Mouse (Mus musculus): Measurements from ENCODE around the gene Col8a2. TPM values are rescaled to one million over a fixed set of nuclear protein-coding genes. Genes with fewer than 3 reads are reported as not detected.
A peak's percentile ranks its signal among the peaks of the same experiment; 100 is the strongest.

Col8a2 gene
- polyA plus RNA-seq, 1 experiment from 2014 or later = 4.8 TPM

DNA sequence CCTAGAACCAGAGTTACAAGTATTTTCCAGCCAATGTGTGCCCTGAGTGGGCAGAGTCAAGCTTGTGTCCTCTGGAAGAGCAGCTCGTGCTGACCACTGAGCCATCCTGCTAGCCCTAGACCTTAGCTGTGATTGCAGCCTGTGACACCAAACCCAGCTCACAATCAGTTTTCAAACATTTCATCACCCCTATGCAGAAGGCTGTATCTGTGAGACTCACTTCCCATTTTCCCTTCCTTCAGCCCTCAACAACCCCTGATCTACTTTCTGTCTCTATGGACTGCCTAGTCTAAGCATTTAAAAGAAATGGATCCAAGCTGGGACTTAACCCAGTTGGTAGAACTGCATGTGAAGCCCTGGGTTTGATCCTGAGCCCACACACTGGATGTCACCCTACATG is 18.8 kb downstream of the Col8a2 start:
- H3K9me3 ChIP-seq (ENCODE audit: control insufficient read depth, low read length) = peaks cover 5% of the 10 kb centered on the region; the same call in 1 of the 2 replicates
- H3K4me3 ChIP-seq (ENCODE audit: control insufficient read depth in 1 of 2, insufficient read depth in 1 of 2, low read depth in 1 of 2, low read length in 2 of 2) = no peak overlapping the region
- no peak overlapping the region for H3K27ac ChIP-seq (replicated peaks in 1 of 2; ENCODE audit: control insufficient read depth in 1 of 2, insufficient read depth in 1 of 2, low read depth in 2 of 2, low read length in 2 of 2)
- ATAC-seq (ENCODE audit: insufficient number of reproducible peaks, insufficient read depth, low FRiP score, low read depth) = no peak
- H3K36me3 ChIP-seq (ENCODE audit: control insufficient read depth, insufficient read depth, low read length) = no peaks in the 10 kb centered on the region
- WGBS = 83% methylated on average over 1 of the region's 1 CpGs
- no peak overlapping the region for H3K4me2 ChIP-seq (ENCODE audit: low read length)
- H3K9ac ChIP-seq (ENCODE audit: low read length) = no peak overlapping the region
- H3K4me1 ChIP-seq (ENCODE audit: control insufficient read depth in 2 of 2, insufficient read depth in 2 of 2, low read length in 2 of 2) = peaks cover 5 to 21% of the 10 kb centered on the region in 2 experiments; a peak in 3 of 4 replicates
- H3K27me3 ChIP-seq (ENCODE audit: control insufficient read depth, insufficient read depth, low read length) = peaks cover 38% of the 10 kb centered on the region

DNA sequence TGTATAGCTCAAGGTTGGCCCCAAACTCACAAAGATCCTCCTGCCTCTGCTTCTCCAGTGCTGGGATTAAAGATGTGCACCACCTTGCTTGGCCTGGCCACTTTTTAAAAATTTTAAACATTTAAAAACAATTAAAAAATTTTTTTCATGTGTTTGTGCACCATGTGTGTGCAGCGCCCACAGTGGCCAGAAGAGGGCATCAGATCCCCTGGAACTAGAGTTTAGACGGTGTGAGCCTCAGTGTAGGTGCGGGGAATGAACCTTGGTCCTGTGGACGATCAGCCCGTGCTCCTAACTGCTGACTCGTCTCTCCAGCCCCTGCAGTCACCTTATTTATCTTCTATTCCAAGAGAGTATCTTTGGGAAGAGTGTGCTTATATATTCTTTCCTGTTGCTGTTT is 19.5 kb downstream of the Col8a2 start:
- Histone ChIP-seq H3K27me3 (ENCODE audit: control insufficient read depth, insufficient read depth, low read length) (peaks cover 32% of the 10 kb centered on the region), H3K36me3 (ENCODE audit: control insufficient read depth, insufficient read depth, low read length) (no peaks in the 10 kb centered on the region), H3K27ac (replicated peaks in 1 of 2; ENCODE audit: control insufficient read depth in 1 of 2, insufficient read depth in 1 of 2, low read depth in 2 of 2, low read length in 2 of 2) (no peak overlapping the region), H3K4me1 (ENCODE audit: control insufficient read depth in 2 of 2, insufficient read depth in 2 of 2, low read length in 2 of 2) (peaks cover 3 to 17% of the 10 kb centered on the region in 2 experiments; a peak in 3 of 4 replicates), H3K4me2 (ENCODE audit: low read length) (no peak overlapping the region), H3K9ac (ENCODE audit: low read length) (no peak overlapping the region), H3K9me3 (ENCODE audit: control insufficient read depth, low read length) (peaks cover 5% of the 10 kb centered on the region; the same call in 1 of the 2 replicates), H3K4me3 (ENCODE audit: control insufficient read depth in 1 of 2, insufficient read depth in 1 of 2, low read depth in 1 of 2, low read length in 2 of 2) (no peak overlapping the region)
- ATAC-seq (ENCODE audit: insufficient number of reproducible peaks, insufficient read depth, low FRiP score, low read depth) = no peak
- 84% methylated on average over 6 of the region's 6 CpGs for WGBS

GRCm38 (mm10) chr4:126306827-126307226 is 20.2 kb downstream of the Col8a2 start:
- 13% methylated on average over 2 of the region's 2 CpGs for whole genome bisulfite sequencing
- Histone ChIP-seq H3K4me2 (ENCODE audit: low read length) (no peak overlapping the region), H3K36me3 (ENCODE audit: control insufficient read depth, insufficient read depth, low read length) (no peaks in the 10 kb centered on the region), H3K9ac (ENCODE audit: low read length) (no peak overlapping the region), H3K9me3 (ENCODE audit: control insufficient read depth, low read length) (peaks cover 5% of the 10 kb centered on the region; the same call in 1 of the 2 replicates), H3K27ac (replicated peaks in 1 of 2; ENCODE audit: control insufficient read depth in 1 of 2, insufficient read depth in 1 of 2, low read depth in 2 of 2, low read length in 2 of 2) (no peak overlapping the region), H3K4me3 (ENCODE audit: control insufficient read depth in 1 of 2, insufficient read depth in 1 of 2, low read depth in 1 of 2, low read length in 2 of 2) (no peak overlapping the region), H3K27me3 (ENCODE audit: control insufficient read depth, insufficient read depth, low read length) (peaks cover 24% of the 10 kb centered on the region), H3K4me1 (ENCODE audit: control insufficient read depth in 2 of 2, insufficient read depth in 2 of 2, low read length in 2 of 2) (peaks cover 0 to 9% of the 10 kb centered on the region in 2 experiments; a peak in 3 of 4 replicates)
- ATAC-seq (ENCODE audit: insufficient number of reproducible peaks, insufficient read depth, low FRiP score, low read depth) = no peak

DNA sequence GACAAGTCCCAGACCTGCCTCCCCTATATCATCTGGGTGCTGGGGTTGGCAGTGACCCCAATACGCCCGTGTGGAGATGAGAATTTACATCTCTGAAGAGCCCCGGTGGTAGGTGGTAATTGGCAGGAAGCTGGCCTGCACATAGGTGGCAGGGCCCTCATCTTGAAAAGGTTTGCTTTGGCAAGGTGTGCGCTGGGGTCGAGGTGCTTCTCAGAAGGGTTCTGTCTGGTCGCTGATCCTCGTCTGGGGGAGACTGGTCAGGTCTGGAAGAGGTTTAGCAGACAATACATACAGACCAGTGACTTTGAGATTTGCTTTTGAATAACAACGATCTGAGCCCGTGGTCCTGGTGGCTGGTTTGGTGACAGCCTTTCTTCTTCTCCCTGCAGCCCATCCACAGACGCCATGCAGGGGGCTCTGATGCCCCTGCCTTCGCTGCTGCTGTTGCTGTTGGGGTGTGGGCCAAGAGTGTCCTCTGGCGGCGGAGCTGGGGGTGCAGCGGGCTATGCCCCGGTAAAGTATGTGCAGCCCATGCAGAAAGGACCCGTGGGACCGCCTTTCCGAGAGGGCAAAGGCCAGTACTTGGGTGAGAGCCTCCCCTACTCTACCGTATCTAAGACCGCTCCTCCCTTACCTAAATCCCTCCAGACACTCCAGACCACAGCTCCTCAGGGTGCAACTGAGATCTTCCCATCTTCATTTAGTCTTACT is 22.8 kb downstream of the Col8a2 start:
- Histone ChIP-seq H3K4me3 (ENCODE audit: control insufficient read depth in 1 of 2, insufficient read depth in 1 of 2, low read depth in 1 of 2, low read length in 2 of 2) (no peak overlapping the region; a peak in 1 of 4 replicates), H3K4me1 (ENCODE audit: control insufficient read depth in 2 of 2, insufficient read depth in 2 of 2, low read length in 2 of 2) (peaks cover 2 to 6% of the 10 kb centered on the region in 2 experiments), H3K36me3 (ENCODE audit: control insufficient read depth, insufficient read depth, low read length) (no peaks in the 10 kb centered on the region), H3K9me3 (ENCODE audit: control insufficient read depth, low read length) (peaks cover 5% of the 10 kb centered on the region; the same call in 1 of the 2 replicates), H3K9ac (ENCODE audit: low read length) (peak overlapping the region; percentile 8; the same call in 1 of the 2 replicates), H3K27ac (replicated peaks in 1 of 2; ENCODE audit: control insufficient read depth in 1 of 2, insufficient read depth in 1 of 2, low read depth in 2 of 2, low read length in 2 of 2) (no peak overlapping the region), H3K4me2 (ENCODE audit: low read length) (peak overlapping the region; percentile 56), H3K27me3 (ENCODE audit: control insufficient read depth, insufficient read depth, low read length) (peaks cover 9% of the 10 kb centered on the region; the same call in 1 of the 2 replicates)
- 0 out of 2 replicates have a peak, but pooled peaks have one; percentile 5 for ATAC-seq (ENCODE audit: insufficient number of reproducible peaks, insufficient read depth, low FRiP score, low read depth)
- WGBS = 20% methylated on average over 20 of the region's 20 CpGs

DNA sequence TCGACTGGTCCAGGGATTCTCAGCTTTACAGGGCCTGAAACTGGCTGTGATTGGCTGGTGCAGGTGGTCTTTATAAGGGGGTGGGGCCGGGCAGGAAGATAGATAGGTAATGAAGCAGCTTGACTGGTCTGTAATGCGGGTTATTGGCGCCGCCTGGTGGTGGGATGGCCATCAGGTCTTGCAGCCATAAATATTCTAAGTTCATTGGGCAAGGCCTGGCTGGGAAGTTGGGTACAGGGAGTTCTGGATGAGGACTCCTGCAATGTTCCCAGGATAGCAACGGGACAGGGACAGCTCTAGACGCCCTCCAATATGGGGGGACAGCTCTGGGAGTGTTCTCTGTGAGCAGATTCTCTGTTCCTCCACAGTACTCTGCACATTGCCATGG is 23.3 kb downstream of the Col8a2 start:
- no peak overlapping the region; the same call in 1 of the 2 replicates for H3K9ac ChIP-seq (ENCODE audit: low read length)
- peak overlapping the region; percentile 56 for H3K4me2 ChIP-seq (ENCODE audit: low read length)
- H3K4me3 ChIP-seq (ENCODE audit: control insufficient read depth in 1 of 2, insufficient read depth in 1 of 2, low read depth in 1 of 2, low read length in 2 of 2) = no peak overlapping the region; a peak in 1 of 4 replicates
- H3K36me3 ChIP-seq (ENCODE audit: control insufficient read depth, insufficient read depth, low read length) = 0 out of 2 replicates have a peak, but pooled peaks cover under 1% of the 10 kb centered on the region
- 0% methylated on average over 7 of the region's 7 CpGs for WGBS
- no peak overlapping the region for H3K27ac ChIP-seq (replicated peaks in 1 of 2; ENCODE audit: control insufficient read depth in 1 of 2, insufficient read depth in 1 of 2, low read depth in 2 of 2, low read length in 2 of 2)
- peaks cover 2 to 6% of the 10 kb centered on the region in 2 experiments for H3K4me1 ChIP-seq (ENCODE audit: control insufficient read depth in 2 of 2, insufficient read depth in 2 of 2, low read length in 2 of 2)
- H3K27me3 ChIP-seq (ENCODE audit: control insufficient read depth, insufficient read depth, low read length) = peaks cover 9% of the 10 kb centered on the region; the same call in 1 of the 2 replicates
- peaks cover 5% of the 10 kb centered on the region; the same call in 1 of the 2 replicates for H3K9me3 ChIP-seq (ENCODE audit: control insufficient read depth, low read length)
- 0 out of 2 replicates have a peak, but pooled peaks have one; percentile 24 for ATAC-seq (ENCODE audit: insufficient number of reproducible peaks, insufficient read depth, low FRiP score, low read depth)

GRCm38 (mm10) chr4:126310344-126310743 is 23.8 kb downstream of the Col8a2 start:
- peaks cover 2 to 6% of the 10 kb centered on the region in 2 experiments for H3K4me1 ChIP-seq (ENCODE audit: control insufficient read depth in 2 of 2, insufficient read depth in 2 of 2, low read length in 2 of 2)
- peaks cover 9% of the 10 kb centered on the region; the same call in 1 of the 2 replicates for H3K27me3 ChIP-seq (ENCODE audit: control insufficient read depth, insufficient read depth, low read length)
- H3K9ac ChIP-seq (ENCODE audit: low read length) = no peak overlapping the region
- no peak overlapping the region for H3K4me3 ChIP-seq (ENCODE audit: control insufficient read depth in 1 of 2, insufficient read depth in 1 of 2, low read depth in 1 of 2, low read length in 2 of 2)
- peaks cover 5% of the 10 kb centered on the region; the same call in 1 of the 2 replicates for H3K9me3 ChIP-seq (ENCODE audit: control insufficient read depth, low read length)
- H3K27ac ChIP-seq (replicated peaks in 1 of 2; ENCODE audit: control insufficient read depth in 1 of 2, insufficient read depth in 1 of 2, low read depth in 2 of 2, low read length in 2 of 2) = no peak overlapping the region
- ATAC-seq (ENCODE audit: insufficient number of reproducible peaks, insufficient read depth, low FRiP score, low read depth) = no peak
- H3K36me3 ChIP-seq (ENCODE audit: control insufficient read depth, insufficient read depth, low read length) = peaks cover 4% of the 10 kb centered on the region
- no peak overlapping the region for H3K4me2 ChIP-seq (ENCODE audit: low read length)
- 59% methylated on average over 7 of the region's 7 CpGs for WGBS

- ATAC-seq (ENCODE audit: insufficient number of reproducible peaks, insufficient read depth, low FRiP score, low read depth) = no peak
- H3K9ac ChIP-seq (ENCODE audit: low read length) = no peak overlapping the region
- peaks cover 2 to 9% of the 10 kb centered on the region in 2 experiments for H3K4me1 ChIP-seq (ENCODE audit: control insufficient read depth in 2 of 2, insufficient read depth in 2 of 2, low read length in 2 of 2)
- H3K4me2 ChIP-seq (ENCODE audit: low read length) = no peak overlapping the region
- no peaks in the 10 kb centered on the region for H3K9me3 ChIP-seq (ENCODE audit: control insufficient read depth, low read length)
- H3K4me3 ChIP-seq (ENCODE audit: control insufficient read depth in 1 of 2, insufficient read depth in 1 of 2, low read depth in 1 of 2, low read length in 2 of 2) = no peak overlapping the region
- peaks cover 9% of the 10 kb centered on the region; the same call in 1 of the 2 replicates for H3K27me3 ChIP-seq (ENCODE audit: control insufficient read depth, insufficient read depth, low read length)
- 87% methylated on average over 16 of the region's 16 CpGs for WGBS
- H3K27ac ChIP-seq (replicated peaks in 1 of 2; ENCODE audit: control insufficient read depth in 1 of 2, insufficient read depth in 1 of 2, low read depth in 2 of 2, low read length in 2 of 2) = no peak overlapping the region
- H3K36me3 ChIP-seq (ENCODE audit: control insufficient read depth, insufficient read depth, low read length) = peaks cover 18% of the 10 kb centered on the region
These were observed 25.1 kb downstream of the Col8a2 start for GRCm38 (mm10) chr4:126311566-126312200.
